Mouse (Mus musculus) liver, postnatal 0 days (tissue): ENCODE measurements around the gene St5. TPM values are rescaled to one million over a fixed set of nuclear protein-coding genes. Genes with fewer than 3 reads are reported as not detected.

Experiments used
- ATAC-seq: fragments of 200-750 bp; cut with Nextera tagmentation; 2 replicates; pipeline ENCODE4 v1.8.0; 2017; ENCODE audit warnings: mild to moderate bottlenecking, moderate library complexity
- DNase-seq: peaks from one replicate; pipeline ENCODE4 v3.0.0-alpha.2; 2016
- H3K27ac ChIP-seq: fragments of 300-500 bp; sonication (generic); 2 replicates; pipeline ENCODE4 v1.5.1; 2014; ENCODE audit warnings: antibody characterized with exemption, moderate library complexity, mild to moderate bottlenecking, low read depth
- H3K27me3 ChIP-seq: fragments of 300-500 bp; sonication (generic); 2 replicates; pipeline ENCODE4 v1.6.1; 2014; ENCODE audit warnings: low read length, control low read depth, mixed read lengths; ENCODE audit not compliant: insufficient read depth
- H3K36me3 ChIP-seq: fragments of 300-500 bp; sonication (generic); replicated peaks from 2 replicates; pipeline ENCODE4 v1.6.1; 2014; ENCODE audit warnings: mild to moderate bottlenecking, control low read depth, low read length, moderate library complexity, mixed read lengths; ENCODE audit not compliant: insufficient read depth
- H3K4me1 ChIP-seq: fragments of 300-500 bp; sonication (generic); 2 replicates; pipeline ENCODE4 v1.6.1; 2014; ENCODE audit warnings: antibody characterized with exemption, mild to moderate bottlenecking, control low read depth; ENCODE audit not compliant: insufficient read depth
- H3K4me2 ChIP-seq: fragments of 300-500 bp; sonication (generic); 2 replicates; pipeline ENCODE4 v1.6.1; 2014; ENCODE audit warnings: low read depth, mild to moderate bottlenecking, low read length, moderate library complexity, mixed read lengths
- H3K4me3 ChIP-seq: fragments of 300-500 bp; sonication (generic); 2 replicates; pipeline ENCODE4 v1.5.1; 2014; ENCODE audit warnings: low read depth, low read length
- H3K9ac ChIP-seq: fragments of 300-500 bp; sonication (generic); replicated peaks from 2 replicates; pipeline ENCODE4 v1.6.1; 2014; ENCODE audit warnings: mild to moderate bottlenecking, moderate library complexity
- H3K9me3 ChIP-seq: fragments of 300-500 bp; sonication (generic); 2 replicates; pipeline ENCODE4 v1.6.1; 2016; ENCODE audit warnings: mild to moderate bottlenecking, control low read depth, low read length, mixed read lengths
- CTCF ChIP-seq: sonication (generic); IDR thresholded peaks from 2 replicates; pipeline ENCODE4 v1.5.1; 2016; ENCODE audit warnings: antibody characterized with exemption, low read depth
- EP300 ChIP-seq: IDR thresholded peaks from 2 replicates; pipeline ENCODE4 v1.6.1; 2016; ENCODE audit warnings: antibody characterized with exemption, low read depth, mild to moderate bottlenecking
- whole genome bisulfite sequencing: fragments of 180-500 bp; shearing (Covaris S2); extraction: QIAGEN DNeasy Blood & Tissue Kit; methylation state at CpG from one replicate; pipeline ENCODE4 v1.1.7; 2014; ENCODE audit not compliant: insufficient replicate concordance; 5-methylcytosine and 5-hydroxymethylcytosine counted together
- polyA plus RNA-seq: library from polyadenylated mRNA; unstranded; fragments of >200 nt; fragmentation: Nextera tagmentation; extraction: Ambion mirVana; gene quantifications from 2 replicates; pipeline ENCODE4 v1.2.1, GENCODE M21; 2015

St5 gene
- polyA plus RNA-seq, 1 experiment from 2014 or later, result 33.9 TPM

DNA sequence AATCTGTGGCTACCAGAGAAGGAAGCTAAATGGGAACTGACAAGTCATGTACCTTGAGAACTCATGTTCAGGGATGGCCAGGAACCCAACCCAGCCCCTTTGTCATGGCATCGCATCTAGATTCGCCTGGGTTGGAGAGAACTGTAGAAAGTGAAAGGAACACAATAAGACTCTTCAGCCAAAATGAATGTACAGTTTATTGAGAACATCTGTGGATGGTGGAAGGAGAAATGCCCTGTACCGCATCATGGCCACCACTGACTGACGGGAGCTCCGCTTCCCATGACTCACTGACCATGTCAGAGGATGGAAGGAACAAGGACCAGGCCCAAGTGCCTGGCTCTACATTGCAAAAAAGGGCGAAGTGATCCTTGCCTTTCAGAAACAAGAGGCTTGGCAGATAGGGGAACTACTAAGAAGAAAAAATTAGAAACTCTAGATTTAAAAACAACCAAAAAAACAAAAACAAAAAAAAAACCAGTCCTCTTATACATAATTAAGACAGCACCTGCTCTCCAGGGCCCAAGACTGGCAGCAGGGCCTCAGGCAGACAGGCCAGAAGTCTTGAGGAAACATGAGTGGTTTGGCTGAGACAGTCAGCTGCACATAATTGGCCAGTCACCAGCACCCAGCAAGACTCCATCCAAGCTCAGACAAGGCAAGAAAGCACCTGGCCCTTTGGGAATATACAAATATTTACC is 179.5 kb downstream of the St5 start:
- no peaks in the 10 kb centered on the region for H3K27me3 ChIP-seq
- TF ChIP-seq EP300 (no peak), CTCF (no peak)
- peaks cover 12% of the 10 kb centered on the region for H3K4me1 ChIP-seq
- H3K36me3 ChIP-seq, result peaks cover 65% of the 10 kb centered on the region
- H3K9me3 ChIP-seq, result no peaks in the 10 kb centered on the region
- DNase-seq (no peak), ATAC-seq (no peak)
- peak overlapping the region; percentile 58 for H3K27ac ChIP-seq
- H3K4me3 ChIP-seq, result no peak overlapping the region
- WGBS, result 72% methylated on average over 6 of the region's 6 CpGs
- H3K4me2 ChIP-seq, result no peak overlapping the region
- H3K9ac ChIP-seq, result no peak overlapping the region

DNA sequence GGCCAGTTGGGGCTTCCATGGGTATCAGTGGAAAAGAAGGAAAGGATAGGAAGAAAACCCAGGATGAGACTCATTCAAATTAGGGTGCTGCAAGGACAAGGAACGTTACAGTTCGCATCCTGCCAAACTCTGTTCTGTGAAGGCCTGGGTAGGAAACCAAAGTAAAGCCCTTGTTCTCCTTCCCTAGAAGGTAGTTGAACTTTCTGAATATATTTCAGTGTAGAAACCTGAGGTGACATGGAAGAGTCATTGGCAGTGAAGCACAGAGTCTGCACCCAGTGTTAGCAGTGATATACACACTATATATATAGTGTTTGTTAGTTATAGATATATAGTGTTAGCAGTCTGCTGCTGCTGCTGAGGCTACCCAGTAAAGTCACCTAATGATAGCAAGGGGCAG is 180.1 kb downstream of the St5 start:
- H3K27ac ChIP-seq, result peak overlapping the region; percentile 58

DNA sequence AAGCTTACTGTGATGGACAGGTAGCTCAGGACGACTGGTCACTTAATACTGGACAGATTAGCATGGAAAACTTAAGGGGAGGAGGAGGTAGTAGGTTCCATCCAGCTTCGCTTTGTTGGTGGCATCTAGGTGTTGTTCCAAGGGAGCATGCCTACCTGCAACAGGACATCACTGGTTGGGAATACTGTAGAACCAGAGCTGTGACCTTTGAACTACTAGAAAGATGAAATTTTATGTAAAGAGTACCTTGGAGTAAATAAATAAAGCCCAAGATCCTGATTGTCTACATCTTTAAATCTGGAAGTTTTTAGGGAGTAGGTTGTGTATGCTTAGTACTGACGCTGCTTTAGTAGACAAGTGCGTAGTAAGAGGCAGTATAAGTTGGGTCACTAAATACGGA is 181.3 kb downstream of the St5 start:
- DNase-seq, result no peak
- ATAC-seq, result no peak
- H3K27me3 ChIP-seq, result no peaks in the 10 kb centered on the region
- no peak overlapping the region for H3K4me3 ChIP-seq
- H3K9ac ChIP-seq, result no peak overlapping the region
- WGBS, result 71% methylated on average over 5 of the region's 5 CpGs
- H3K4me2 ChIP-seq, result peak overlapping the region; percentile 78; the same call in 1 of the 2 replicates
- no peak overlapping the region for H3K27ac ChIP-seq
- peaks cover 60% of the 10 kb centered on the region for H3K36me3 ChIP-seq
- no peaks in the 10 kb centered on the region for H3K9me3 ChIP-seq
- H3K4me1 ChIP-seq, result peaks cover 23% of the 10 kb centered on the region
- no peak for TF ChIP-seq CTCF
- TF ChIP-seq EP300, result no peak

More for the DNA sequence above, 180.1 kb downstream of the St5 start:
- H3K4me1 ChIP-seq, result peaks cover 12% of the 10 kb centered on the region
- no peaks in the 10 kb centered on the region for H3K9me3 ChIP-seq
- ATAC-seq (no peak), DNase-seq (no peak)
- no peak overlapping the region for H3K4me3 ChIP-seq
- WGBS, result 79% methylated on average over 2 of the region's 2 CpGs
- TF ChIP-seq CTCF, result no peak
- no peak for TF ChIP-seq EP300
- H3K27me3 ChIP-seq, result no peaks in the 10 kb centered on the region
- H3K36me3 ChIP-seq, result peaks cover 65% of the 10 kb centered on the region
- H3K4me2 ChIP-seq, result no peak overlapping the region
- no peak overlapping the region for H3K9ac ChIP-seq

DNA sequence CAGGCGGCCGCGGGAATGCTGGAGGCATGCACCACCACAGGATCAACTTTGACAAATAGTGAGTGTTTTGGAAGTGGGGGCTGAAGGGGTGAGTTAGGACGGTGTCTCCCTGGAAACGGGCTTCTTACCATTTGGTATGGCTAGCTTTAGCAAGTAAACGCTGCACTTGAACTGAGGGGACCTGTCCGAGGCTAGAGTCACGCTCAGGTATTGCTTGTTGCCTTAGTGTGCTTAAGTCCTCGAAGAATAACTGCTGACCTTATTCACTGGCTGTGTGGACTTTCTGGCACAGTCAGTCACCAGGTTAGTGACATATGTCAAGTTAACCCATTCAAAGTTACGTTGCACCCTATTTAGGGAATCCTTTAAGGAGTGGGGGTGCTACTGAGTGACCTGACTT is 183.5 kb downstream of the St5 start:
- DNase-seq (no peak), ATAC-seq (no peak)
- Histone ChIP-seq H3K9ac (peak overlapping the region; percentile 95), H3K4me3 (peak overlapping the region; percentile 90), H3K4me1 (peaks cover 28% of the 10 kb centered on the region), H3K4me2 (peak overlapping the region; percentile 78), H3K27me3 (no peaks in the 10 kb centered on the region), H3K36me3 (peaks cover 45% of the 10 kb centered on the region), H3K27ac (peak overlapping the region; percentile 90), H3K9me3 (no peaks in the 10 kb centered on the region)
- no peak for TF ChIP-seq EP300
- no peak for TF ChIP-seq CTCF
- 3% methylated on average over 10 of the region's 10 CpGs for WGBS

DNA sequence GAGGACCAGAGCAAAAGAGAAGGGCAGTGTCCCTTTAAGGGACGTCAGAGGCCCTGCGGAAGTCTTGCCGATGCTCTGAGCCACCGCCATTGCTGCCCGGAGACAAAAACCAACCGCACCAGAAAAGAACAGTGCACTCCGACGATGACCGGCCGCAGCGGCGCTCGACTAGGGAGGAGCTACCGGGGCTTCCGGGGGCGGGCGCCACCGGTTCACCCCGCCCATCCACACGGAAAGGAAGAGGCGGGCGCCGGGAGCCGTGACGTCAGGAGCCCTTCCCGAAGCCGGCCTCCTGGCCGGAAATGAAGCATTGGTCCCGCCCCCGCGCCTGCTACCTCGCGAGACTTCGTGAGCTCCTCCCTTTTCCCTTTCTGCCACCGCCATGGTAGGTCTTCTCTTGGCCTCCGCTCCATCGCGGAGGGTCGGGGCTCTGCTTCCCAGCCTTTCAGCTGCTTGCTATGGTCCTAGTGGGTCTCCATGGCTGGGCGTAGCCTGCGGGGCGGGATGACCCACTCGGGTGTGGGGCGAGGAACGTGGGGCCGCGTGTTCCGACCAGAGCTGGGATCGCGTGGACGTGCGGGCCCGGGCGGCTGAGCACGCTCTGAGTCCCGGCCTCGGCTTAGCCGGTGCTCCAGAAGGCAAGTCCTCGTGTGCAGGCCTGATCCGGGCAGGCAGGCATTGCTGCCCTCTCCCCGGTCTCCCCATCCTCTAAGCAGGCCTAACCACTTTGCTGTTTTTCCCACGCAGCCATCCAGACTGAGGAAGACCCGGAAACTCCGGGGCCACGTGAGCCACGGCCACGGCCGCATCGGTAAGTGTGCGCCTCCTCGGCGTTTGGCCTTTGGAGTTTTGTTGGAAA is 184.3 kb downstream of the St5 start, which contains the start of gene Rpl27a:
Gene Rpl27a (plus strand): TSS at position 310 of the 859 bp plus-strand sequence.
- DNase-seq (peak; percentile 100), ATAC-seq (peak; percentile 93)
- WGBS, result under 1% methylated on average over 61 of the region's 72 CpGs
- Histone ChIP-seq H3K27ac (peak within 1 kb of the TSS; percentile 96), H3K4me3 (peak within 1 kb of the TSS; percentile 90), H3K36me3 (peaks cover 36% of the 10 kb centered on the region), H3K9me3 (no peaks in the 10 kb centered on the region), H3K27me3 (no peaks in the 10 kb centered on the region), H3K4me1 (peaks cover 28% of the 10 kb centered on the region), H3K4me2 (peak within 1 kb of the TSS; percentile 78), H3K9ac (peak within 1 kb of the TSS; percentile 95)
- TF ChIP-seq EP300, result peak; percentile 79
- TF ChIP-seq CTCF, result 0 out of 2 replicates have a peak, but pooled peaks have one; percentile 12
